Mouse (Mus musculus) ovary, adult 18-20 months (tissue): Measurements from ENCODE around the gene Med9.
"Not testable (repeated sequence)": the region's sequence is repeated elsewhere in the genome, so short reads cannot be mapped to it uniquely, and the experiment has no call there.

Source experiments
- DNase-seq: peaks from one replicate; pipeline ENCODE4 v3.0.0; 2022; ENCODE audit warnings: low spot score, mixed read lengths

Med9 gene

DNA sequence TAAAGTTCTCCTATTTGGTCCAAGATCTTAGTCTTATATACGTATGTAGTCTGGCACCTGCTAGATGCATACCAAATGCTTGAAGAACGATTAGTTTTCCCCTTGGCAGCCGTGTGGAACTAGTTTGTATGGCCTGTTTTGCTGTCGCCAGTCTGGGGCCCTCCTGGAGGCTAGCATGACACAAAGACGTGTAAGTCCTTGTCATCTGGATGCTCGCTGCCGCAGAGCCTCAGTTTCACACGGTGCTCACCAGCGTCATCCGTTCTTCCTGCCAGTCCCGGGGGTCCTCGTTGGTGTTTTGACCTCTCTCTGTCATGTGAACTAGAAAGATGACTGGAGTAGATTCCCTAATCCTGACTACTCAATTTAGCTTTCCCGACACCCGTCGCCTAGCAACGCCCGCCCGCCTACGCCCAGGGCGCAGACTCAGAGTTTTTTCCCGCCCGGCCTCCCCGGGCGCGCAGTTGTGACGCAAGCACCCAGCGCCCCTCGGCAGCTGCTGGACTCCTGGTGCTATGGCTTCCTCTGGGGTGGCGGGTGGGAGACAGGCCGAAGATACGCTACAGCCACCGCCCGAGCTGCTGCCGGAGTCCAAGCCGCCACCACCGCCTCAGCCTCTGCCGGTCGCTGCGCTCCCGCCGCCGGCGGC is at the start of gene Med9:
TSS of gene Med9 (plus strand) at position 455 of the 649 bp plus-strand sequence.
- DNase-seq, result peak; percentile 92

DNA sequence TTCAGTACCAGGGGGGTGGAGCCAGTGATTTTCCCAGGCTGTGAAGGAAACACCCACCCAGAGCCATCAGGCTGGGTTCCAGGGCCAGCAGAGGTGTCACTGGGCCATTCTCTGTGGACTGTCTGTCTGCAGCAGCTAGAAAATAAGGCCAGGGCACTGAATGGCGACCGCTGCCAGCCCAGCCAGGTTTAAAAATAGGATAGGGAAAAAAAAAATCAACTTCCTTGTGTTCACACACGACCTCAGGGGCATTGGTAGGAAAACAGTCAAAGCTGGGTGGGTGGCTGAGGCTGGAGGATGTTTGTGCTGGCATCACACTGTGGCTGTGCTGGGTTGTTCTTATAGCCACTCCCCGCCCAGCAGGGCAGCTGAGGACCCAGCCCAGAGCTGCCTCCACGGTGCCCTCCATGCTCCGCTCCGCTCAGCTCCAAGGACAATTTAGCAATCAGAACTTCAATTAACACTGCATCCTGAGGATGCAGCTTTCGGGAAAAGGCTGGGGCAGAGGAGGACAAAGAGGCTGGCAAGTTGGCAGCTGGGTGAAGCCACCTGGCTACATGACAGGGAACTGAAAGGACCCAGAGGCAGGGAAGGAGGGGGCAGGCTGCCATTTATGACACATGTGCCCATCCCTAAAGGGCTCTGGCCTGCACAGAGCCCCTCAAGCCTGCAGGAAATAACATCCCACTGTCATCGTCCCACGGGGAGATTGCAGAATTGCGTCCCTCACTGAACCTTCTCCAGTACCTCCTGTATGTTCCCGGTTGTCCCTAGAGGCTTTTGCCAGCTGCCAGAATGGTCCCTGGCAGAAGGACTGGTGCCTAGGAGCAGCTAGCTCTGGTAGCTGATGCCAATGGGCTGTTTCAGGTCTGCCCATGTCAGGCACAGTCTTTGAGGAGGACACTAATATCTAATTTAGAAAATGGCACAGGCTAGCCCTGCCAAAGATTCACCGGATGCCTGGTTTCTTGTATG is 48.0 kb upstream of the Med9 start:
- DNase-seq, result no peak

DNA sequence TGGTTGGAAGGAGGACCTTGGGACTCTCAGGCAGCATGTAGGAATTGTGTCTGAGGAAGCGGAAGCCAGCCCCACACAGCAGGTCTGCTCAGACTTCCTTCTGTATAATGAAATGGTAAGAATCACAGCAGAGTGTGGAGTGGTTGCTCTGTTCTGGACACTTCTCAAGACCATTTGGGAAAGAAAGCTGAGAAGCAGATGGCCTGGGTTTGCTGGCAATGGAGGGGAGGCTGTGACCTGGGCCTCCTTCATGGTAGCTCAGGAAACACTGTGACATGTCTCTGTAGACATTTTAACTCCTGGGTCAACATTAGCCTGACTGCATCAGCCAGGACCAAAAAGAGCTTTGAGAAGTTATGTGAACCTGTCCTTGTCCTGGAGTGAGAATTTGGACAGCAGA is 47.0 kb upstream of the Med9 start:
- no peak for DNase-seq

DNA sequence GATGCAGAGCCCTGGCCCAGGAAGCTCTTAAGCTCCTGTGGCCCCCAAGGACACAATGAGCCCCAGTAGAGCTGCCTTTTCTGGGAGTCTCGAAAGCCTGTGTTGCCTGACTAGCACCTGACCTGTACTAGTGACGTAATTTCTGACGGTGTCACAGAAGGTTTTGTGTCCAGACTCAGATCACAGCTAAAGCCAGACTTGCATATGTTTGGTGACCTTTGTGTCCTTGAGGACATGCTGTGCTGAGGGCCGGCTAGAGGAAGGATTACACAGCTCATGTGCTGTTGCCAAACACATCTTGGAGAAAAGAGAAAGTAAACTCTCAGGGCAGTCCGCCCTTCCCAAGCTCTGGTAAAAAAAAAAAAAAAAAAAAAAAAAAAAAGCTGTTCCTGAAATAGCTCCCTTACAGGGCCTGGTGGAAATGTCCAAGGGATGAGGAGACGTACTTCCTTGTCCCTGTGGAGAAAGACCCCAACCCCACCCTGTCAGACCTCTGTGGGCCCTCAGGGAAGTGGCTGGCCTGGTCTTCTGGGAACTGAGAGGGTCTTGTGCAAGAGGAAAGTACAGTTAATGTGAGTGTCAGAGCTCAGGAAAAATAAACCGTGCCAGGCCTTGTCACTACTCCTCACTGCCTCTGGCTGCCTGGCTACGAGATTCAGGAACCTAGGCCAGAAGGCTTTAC is 45.8 kb upstream of the Med9 start:
- peak; percentile 53 for DNase-seq

DNA sequence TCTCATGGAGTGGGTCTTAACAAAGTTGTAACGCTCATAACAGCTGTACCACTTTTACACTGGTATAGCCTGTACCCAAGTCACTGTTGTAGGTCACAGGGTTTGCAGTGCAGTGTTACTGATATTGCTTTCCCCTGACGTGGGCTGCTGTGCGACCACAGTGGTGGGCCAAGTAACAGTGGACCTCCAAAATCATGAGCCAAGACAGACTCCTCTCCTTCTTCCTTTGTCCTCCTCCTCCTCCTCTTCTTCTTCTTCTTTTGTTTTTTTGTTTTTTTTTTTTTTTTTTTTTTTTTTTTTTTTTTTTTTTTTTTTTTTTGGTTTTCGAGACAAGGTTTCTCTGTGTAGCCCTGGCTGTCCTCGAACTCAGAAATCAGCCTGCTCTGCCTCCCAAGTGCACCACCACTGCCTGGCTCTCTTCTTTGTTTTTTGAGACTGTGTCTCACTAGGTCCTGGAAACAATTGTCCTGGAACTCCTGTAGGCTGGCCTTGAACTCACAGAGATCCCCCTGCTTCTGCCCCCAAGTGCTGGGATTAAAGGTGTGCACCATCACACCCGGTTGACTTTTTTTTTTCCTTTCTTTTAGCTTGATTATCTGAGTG is 41.4 kb upstream of the Med9 start:
- DNase-seq, result no peak

DNA sequence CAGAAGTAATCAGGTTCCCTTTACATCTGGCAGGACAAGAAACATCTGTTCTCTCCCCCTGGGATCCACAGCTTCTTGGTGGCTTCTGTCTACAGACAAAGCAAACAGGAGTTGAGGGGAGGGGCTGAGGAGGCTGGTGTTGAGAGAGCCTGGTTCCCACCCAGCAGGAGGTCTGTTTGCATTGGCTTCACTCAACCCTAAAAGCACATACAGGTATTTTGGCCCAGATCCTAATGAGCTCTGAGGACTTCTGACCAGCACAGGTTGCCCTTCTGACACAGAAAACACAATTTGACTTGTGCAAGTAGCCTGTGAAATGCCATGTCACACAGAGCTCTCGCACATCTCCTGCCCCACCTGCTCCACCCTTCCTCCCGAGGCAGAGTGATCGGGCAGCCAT is 39.6 kb upstream of the Med9 start:
- DNase-seq, result no peak

DNA sequence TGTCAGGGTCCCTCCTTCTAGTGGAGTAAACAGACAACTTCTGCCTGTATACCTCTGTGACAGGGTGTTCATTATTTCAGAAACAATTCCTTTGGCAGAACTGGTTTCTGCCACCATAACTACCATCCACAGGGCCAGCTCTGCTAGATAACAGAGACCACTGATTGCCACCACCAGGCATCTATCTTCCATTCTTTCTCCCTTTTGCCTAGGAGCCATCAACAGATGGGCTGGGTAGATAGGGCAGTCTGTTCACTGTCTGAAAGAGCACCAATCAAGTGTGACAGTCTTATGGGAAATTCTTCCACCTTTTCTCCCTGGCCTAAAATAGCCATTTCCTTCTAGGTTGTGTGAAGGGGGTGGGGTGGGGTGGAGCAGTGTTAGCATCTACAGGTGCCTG is 37.4 kb upstream of the Med9 start:
- no peak for DNase-seq

DNA sequence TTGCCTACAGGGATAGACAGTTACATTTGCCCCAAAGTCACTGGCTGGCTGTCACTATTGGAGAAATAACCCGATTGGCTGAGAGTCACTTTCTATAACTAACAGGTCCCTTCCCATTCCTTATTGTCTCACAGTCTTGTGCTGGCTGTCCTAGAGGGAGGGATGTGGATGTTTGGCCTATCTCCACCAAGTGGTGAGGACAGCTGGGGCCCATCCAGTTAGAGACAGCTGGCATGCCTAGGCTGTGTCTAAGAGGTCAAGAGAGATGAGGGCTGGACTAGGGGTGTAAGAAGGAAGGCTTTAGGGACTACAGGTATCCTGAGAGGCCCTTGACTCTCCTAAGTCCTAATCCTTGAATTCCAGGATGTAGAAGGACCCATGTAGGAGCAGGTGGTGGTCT is 36.5 kb upstream of the Med9 start:
- no peak for DNase-seq

DNA sequence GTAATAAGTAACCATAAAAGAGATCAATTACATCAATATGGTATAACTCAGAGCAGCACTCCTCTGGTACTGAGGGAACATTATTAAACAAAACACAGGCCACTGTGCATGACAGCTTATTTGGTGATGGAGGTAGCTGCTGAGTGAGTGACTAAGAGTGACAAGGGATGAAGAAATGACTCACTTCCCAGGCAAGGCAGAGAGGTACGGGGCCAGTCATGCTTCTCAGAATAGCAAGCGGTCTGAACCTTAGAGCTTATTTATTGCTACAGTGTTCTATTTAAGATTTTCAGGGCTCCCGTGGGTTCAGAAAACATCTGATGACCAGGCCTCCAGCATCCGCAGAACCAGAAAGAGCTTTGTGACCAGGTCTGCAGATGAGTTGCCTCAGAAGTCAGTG is 34.3 kb upstream of the Med9 start:
- no peak for DNase-seq

DNA sequence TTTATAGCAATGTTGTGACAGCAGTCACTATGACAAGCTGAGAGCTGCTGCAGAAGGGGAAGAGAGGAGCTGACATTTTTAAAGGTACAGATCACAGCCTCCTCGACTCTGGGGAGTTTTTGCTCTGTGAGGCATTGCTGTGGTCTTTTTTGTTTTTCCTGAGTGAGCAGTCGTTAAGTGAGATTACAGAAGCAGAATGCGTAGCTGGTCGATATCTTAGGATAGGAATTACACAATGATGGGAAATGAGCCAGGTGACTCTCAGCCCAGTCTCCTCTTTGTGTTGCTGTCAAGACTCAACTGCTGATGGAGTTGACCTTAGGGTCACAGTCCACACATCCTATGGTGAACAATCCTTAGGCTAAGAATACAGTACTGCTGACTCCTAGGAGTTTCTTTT is 30.0 kb upstream of the Med9 start:
- DNase-seq, result no peak

DNA sequence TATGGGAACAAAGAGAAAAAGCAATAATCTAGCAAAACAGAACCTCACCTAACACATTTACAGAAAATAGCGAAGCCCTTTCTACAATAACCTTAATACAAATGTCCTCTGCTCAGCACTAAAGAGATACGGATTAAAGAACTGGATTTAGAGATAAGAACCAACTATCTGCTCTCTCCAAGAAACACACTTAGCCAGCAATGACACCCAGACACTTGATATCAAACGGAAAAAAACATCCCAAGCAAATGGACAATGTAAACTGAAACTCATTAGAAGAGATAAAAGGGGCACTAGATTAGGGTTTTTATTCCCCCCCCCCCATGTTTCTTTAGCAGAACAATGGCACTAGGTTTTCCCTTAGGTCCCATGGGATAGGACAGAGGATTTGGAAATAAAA is 28.6 kb upstream of the Med9 start:
- DNase-seq, result no peak

DNA sequence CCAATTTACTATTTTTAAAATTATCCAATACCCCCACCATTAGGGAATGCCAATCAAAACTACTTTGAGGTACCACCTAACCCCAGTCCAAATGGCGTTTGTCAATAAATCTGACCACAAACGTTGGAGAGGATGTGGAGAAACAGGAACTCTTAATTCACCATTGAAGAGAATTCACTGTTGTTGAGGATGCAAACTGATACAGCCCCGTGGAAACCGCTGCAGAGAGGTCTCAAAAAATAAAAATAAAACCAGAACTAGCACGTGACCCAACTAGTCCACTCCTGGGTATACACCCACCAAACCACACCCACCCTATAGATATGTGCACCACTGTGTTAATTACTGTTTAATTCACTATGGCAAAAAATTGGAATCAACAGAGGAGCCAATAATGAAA is 27.7 kb upstream of the Med9 start:
- DNase-seq, result no peak

DNA sequence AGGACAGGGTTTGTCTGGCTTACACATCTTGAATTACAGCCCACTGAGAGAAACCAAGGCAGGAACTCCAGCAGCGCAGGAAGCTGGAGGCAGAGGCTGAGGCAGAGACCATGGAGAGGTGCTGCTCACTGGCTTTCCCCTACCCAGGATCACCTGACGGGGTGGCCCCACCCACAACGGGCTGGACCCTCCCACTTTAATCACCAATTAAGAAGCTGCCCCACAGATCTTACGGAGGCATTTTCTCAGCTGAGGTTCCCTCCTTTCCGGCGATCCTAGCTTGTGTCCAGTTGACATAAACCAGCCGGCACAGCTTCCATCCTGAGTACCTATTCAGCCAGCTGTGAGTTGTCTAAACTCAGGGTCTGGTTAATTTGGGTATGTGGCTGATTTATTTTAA is 26.7 kb upstream of the Med9 start:
- DNase-seq, result no peak

DNA sequence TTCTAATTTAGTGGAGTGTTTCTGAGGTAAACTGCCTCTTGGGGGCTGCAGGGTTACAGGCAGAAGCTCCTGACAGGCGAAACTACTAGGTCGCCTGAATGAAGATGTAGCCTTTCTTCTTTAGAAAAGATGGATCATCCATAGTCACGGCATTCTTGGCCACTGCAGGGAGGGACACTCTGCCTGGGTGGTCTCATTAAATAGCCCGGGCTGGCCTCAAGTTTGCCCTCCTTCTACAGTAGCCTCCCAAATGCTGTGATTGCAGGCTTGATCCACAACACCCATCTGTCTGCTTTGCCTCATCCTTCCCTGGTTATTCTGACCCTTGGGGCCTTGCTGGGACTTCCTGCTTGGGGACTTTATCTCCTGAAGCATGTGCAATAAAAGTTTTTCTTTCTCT is 18.0 kb upstream of the Med9 start:
- DNase-seq, result no peak

DNA sequence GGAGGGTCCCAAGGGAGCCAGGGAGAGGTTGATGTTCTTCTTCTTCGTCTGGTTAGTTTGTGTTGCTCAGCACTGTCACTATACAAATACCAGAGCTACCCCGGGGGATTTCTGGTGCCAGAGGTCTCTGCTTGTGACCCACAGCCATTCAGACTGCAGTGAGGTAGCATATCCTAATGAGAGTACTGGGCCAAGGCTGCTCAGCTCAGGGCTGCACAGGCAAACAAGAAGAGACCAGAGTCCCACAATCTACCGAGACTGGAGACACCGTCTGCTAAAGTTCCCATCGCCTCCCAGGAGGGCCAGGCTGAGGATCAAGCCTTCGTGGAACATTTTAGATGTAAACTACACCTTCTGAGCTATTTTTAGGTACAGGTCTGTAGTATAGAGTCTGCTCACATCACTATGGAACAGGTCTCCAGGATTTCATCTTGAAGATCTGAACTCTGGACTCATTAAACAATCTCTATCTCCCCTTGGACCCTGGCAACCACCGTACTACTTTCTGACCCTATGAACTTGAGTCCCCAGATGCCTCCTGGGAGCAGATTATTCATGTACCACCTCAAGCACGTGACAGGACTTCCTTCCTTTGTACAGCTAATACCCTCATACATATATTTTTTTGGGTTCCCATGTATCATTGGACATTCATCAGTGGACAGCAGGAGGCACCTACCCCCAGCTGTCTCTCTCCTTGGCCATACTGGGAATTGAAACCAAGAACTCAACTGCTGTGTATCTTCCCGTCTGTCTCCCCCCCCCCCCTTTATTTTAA is 15.3 kb upstream of the Med9 start:
- DNase-seq, result no peak

DNA sequence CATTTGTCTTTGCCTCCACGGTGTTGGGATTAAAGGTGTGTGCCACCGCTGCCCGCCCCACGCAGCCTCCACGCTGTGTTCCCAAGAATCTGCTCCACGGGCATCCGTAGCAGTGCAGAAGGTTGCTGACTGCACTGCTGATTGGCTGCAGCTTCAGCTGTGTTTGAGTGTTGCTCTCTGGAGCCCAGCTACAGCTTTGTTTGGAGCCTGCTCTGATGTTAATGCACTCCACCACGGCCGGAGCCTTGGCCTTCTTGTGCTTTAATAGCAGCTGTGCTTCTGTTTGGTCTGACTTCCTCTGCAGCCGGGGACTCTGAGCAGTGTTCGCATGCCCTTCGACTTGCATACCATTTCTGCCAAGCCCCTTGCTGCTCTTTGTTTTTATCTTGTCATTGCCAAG is 14.1 kb upstream of the Med9 start:
- DNase-seq, result peak; percentile 65

DNA sequence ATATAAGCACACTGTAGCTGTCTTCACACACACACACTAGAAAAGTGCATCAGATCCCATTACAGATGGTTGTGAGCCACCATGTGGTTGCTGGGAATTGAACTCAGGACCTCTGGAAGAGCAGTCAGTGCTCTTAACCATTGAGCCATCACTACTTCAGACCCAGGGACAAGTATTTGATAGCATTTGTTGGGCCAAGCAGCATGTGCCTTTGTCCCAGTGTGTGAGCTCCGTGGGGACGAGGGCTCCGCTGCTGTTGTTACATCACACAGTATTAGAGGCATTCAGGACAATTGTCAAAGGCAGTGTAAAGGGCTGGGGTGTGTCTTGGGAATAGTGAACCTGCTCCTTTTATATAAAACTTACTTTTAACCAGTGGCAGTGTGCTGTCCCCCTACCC is 11.0 kb upstream of the Med9 start:
- DNase-seq, result no peak

DNA sequence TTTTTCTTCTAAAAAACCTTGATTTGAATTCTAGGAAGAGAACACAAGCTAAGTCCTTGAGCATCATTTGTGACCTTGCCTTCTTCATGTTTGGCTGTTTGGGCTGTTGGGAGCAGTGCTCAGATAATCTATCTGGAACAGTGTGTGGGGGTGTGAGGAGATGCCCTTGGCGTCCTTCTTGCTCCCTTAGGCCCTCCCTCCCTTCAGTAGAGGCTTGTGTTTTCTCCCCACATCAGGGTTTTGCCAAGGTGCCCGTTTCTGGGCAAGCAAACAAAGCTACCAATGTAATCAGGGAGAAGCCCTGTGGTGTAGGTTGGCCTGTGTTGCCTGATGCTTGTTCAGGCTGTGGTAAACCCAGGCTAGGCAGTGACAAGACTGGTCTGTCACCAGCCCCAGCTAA is 10.4 kb upstream of the Med9 start:
- peak; percentile 86 for DNase-seq

DNA sequence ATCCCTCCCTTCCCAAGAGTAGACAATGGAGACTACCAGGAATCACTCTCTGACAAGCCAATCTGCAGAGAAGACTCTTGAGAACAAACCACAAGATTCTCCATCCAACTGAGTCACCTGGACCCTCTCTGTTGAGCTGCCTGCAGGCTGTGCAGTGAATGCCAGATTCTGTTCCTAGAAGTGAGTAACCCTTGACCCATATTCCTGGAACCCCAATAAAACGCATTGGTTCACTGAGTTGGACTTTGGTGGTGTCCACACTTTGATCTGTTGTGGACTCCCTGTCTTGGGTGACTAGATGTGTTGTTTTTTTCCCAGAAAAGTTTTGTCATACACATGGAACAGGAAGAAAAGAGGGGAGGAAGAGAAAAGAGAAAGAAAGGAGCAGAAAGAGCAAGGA is 8.2 kb upstream of the Med9 start:
- no peak for DNase-seq

DNA sequence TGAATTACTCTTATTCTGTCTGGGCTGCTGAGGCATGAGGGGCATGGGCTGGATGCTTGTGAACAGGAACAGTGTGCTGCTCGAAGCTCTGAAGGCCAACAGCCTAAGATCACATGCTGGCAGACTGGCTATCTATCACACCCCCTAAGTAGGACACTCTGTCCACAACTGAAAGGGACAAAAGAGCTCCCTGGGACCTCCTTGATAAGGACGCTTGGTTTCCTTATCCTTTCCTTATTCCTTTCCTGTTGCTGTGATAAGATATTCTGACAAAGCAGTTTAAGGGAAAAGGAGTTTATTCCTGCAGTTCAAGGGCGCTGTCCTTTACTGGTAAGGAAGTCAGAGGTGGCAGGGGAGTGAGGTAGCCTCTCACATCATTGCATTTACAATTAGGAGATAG is 7.4 kb upstream of the Med9 start:
- no peak for DNase-seq

DNA sequence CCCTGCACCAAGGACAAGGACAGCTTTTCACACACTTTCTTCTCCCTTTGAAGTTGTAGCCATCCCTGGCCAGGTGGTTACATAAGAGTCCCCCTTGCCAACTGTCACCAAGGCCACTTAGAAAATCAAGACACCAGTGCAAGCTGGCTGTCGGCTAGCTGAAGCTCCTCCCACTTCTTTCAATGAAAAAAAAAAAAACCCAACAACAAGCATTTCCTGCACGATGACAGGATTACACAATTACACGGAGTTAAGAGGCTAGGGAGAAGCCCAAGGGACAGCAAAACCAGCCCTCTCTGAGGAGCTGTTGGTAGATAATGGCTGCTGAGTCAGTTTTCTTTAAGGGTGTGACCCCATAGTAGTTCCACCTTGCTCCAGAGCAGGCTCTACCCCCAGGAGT is 6.6 kb upstream of the Med9 start:
- DNase-seq, result no peak

DNA sequence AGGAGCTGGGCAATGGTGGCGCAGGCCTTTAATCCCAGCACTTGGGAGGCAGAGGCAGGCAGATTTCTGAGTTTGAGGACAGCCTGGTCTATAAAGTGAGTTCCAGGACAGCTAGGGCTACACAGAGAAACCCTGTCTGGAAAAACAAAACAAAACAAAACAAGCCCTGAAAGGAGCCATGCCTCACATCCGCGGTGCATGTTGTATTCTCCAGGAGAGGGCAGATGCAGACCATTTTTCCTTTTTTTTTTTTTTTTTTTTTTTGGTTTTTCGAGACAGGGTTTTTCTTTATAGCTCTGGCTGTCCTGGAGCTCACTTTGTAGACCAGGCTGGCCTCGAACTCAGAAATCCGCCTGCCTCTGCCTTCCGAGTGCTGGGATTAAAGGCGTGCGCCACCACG is 3.2 kb upstream of the Med9 start:
- not testable (repeated sequence) for DNase-seq
